Mouse (Mus musculus): Measurements from ENCODE around the gene Serbp1. TPM values are rescaled to one million over a fixed set of nuclear protein-coding genes. Genes with fewer than 3 reads are reported as not detected.
A peak's percentile ranks its signal among the peaks of the same experiment; 100 is the strongest.

The Serbp1 gene
- polyA plus RNA-seq, 1 experiment: 541 TPM

DNA sequence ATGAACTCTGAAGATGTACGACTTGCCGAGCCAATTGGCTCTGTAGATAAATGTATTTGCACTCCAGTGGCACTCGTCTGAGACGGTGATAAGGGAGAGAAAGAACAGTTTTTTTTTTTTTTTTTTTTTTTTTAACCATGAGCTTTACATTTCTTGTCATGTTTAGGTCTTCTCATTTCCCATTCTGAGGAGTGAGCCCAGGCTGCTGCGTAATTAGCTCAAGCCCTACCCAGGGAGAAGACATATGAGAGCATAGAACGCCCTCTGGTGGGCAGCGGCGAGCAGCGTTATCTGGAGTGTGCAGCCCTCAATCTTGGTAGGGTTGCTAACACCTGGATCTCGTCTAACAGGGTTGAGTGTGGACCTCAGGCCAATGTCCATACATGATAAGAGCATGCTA is 80.5 kb downstream of the Serbp1 start:
- H3ac ChIP-seq (ENCODE audit: control insufficient read depth, insufficient read length, low read depth): no peak overlapping the region
- H3K4me3 ChIP-seq (ENCODE audit: insufficient read depth, poor library complexity, severe bottlenecking): no peak overlapping the region
- no peaks in the 10 kb centered on the region for H3K79me2 ChIP-seq (ENCODE audit: control insufficient read depth, insufficient read depth)
- H3K79me3 ChIP-seq (ENCODE audit: low read depth): no peaks in the 10 kb centered on the region
- peak; percentile 40 for TF ChIP-seq CTCF (IDR thresholded peaks at IDR 0.05; ENCODE audit: control insufficient read depth, insufficient read depth, insufficient read length)
- no peak for TF ChIP-seq MAX (IDR thresholded peaks at IDR 0.05)
- no peaks in the 10 kb centered on the region for H3K36me3 ChIP-seq (ENCODE audit: control insufficient read depth, insufficient read depth)
- no peaks in the 10 kb centered on the region for H3K27me3 ChIP-seq (ENCODE audit: control insufficient read depth, insufficient read depth, insufficient read length)

DNA sequence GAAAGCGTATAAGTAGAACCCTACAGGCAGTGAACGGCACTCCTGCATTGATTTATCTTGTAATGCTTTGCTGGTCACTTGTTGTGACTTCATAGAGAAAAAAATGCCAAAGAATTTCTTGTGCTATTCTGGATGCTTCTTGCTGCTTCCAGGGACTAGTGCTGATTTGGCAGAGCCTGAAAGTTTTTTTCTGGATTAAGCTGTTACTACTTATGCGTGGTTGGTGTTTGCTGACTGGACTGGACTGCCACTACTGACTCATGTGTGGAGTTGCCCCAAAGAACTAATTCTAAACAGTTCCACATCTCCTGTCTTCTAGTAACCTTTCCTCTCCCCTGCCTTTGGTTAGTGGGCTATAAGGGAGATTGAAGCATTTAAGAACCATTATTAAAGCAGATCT is 85.8 kb downstream of the Serbp1 start:
- H3ac ChIP-seq (ENCODE audit: control insufficient read depth, insufficient read length, low read depth): no peak overlapping the region
- no peak overlapping the region for H3K4me3 ChIP-seq (ENCODE audit: insufficient read depth, poor library complexity, severe bottlenecking)
- no peaks in the 10 kb centered on the region for H3K27me3 ChIP-seq (ENCODE audit: control insufficient read depth, insufficient read depth, insufficient read length)
- H3K79me3 ChIP-seq (ENCODE audit: low read depth): no peaks in the 10 kb centered on the region
- H3K79me2 ChIP-seq (ENCODE audit: control insufficient read depth, insufficient read depth): no peaks in the 10 kb centered on the region
- TF ChIP-seq USF1 (IDR thresholded peaks at IDR 0.05; ENCODE audit: low read depth): no peak
- TF ChIP-seq MYOG (IDR thresholded peaks at IDR 0.05; ENCODE audit: control insufficient read depth, extremely low read depth, insufficient read length): no peak
- no peak for TF ChIP-seq CEBPB (IDR thresholded peaks at IDR 0.05; ENCODE audit: low read depth)
- no peak for TF ChIP-seq MYOD1 (IDR thresholded peaks at IDR 0.05; ENCODE audit: control insufficient read depth, insufficient read length, low read depth)
- TF ChIP-seq MAX (IDR thresholded peaks at IDR 0.05): no peak
- no peak for TF ChIP-seq FOSL1 (IDR thresholded peaks at IDR 0.05; ENCODE audit: insufficient read depth, low read length, poor library complexity, severe bottlenecking)
- TF ChIP-seq CTCF (IDR thresholded peaks at IDR 0.05; ENCODE audit: control insufficient read depth, insufficient read depth, insufficient read length): no peak
- no peaks in the 10 kb centered on the region for H3K36me3 ChIP-seq (ENCODE audit: control insufficient read depth, insufficient read depth)

DNA sequence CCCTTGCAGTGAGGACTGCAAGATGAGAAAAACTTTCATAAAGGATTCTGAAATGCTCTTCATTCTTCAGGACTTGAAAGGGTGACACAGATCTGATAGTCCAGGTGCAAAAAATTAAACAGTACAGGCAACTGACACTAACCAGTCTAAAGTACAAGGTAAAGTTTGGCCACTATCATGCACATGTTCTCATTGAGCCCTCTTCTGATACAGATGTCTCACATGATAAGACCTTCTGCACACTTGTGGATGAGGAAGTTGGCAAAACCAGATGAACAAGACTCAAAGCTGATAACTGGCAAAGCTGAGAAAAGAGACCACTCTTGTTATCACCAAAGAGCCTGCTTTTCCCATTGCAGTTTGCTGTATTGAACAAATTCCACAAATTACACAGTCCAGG is 100.0 kb downstream of the Serbp1 start:
- Histone ChIP-seq H3K27me3 (ENCODE audit: control insufficient read depth, insufficient read depth, insufficient read length) (no peaks in the 10 kb centered on the region), H3K36me3 (ENCODE audit: control insufficient read depth, insufficient read depth) (no peaks in the 10 kb centered on the region), H3K79me3 (ENCODE audit: low read depth) (no peaks in the 10 kb centered on the region), H3K79me2 (ENCODE audit: control insufficient read depth, insufficient read depth) (no peaks in the 10 kb centered on the region), H3ac (ENCODE audit: control insufficient read depth, insufficient read length, low read depth) (no peak overlapping the region), H3K4me3 (ENCODE audit: insufficient read depth, poor library complexity, severe bottlenecking) (no peak overlapping the region)
- no peak for TF ChIP-seq CTCF (IDR thresholded peaks at IDR 0.05; ENCODE audit: control insufficient read depth, insufficient read depth, insufficient read length)
- TF ChIP-seq USF1 (IDR thresholded peaks at IDR 0.05; ENCODE audit: low read depth): no peak
- no peak for TF ChIP-seq FOSL1 (IDR thresholded peaks at IDR 0.05; ENCODE audit: insufficient read depth, low read length, poor library complexity, severe bottlenecking)
- no peak for TF ChIP-seq MYOD1 (IDR thresholded peaks at IDR 0.05; ENCODE audit: control insufficient read depth, insufficient read length, low read depth)
- no peak for TF ChIP-seq MAX (IDR thresholded peaks at IDR 0.05)
- TF ChIP-seq CEBPB (IDR thresholded peaks at IDR 0.05; ENCODE audit: low read depth): no peak
- no peak for TF ChIP-seq MYOG (IDR thresholded peaks at IDR 0.05; ENCODE audit: control insufficient read depth, extremely low read depth, insufficient read length)

DNA sequence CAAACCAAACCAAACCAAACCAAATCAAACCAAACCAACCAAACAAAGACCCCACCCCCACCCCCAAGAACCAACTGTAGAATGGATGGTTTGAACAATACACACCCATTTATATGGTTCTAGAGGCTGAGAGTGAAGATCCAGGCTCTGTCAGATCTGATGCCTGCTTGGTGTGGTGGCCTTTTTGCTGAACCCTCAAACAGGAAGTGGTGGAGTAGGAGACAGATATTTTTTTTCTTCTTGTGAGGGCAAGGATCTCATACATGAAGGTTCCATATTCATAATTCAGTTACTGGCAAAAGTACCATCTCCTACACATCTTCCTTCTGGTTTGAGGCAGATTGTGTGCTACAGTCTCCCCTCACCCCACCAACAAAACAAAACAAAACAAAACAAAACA is 101.5 kb downstream of the Serbp1 start:
- no peaks in the 10 kb centered on the region for H3K36me3 ChIP-seq (ENCODE audit: control insufficient read depth, insufficient read depth)
- no peak overlapping the region for H3K4me3 ChIP-seq (ENCODE audit: insufficient read depth, poor library complexity, severe bottlenecking)
- H3K79me2 ChIP-seq (ENCODE audit: control insufficient read depth, insufficient read depth): no peaks in the 10 kb centered on the region
- no peaks in the 10 kb centered on the region for H3K27me3 ChIP-seq (ENCODE audit: control insufficient read depth, insufficient read depth, insufficient read length)
- no peak overlapping the region for H3ac ChIP-seq (ENCODE audit: control insufficient read depth, insufficient read length, low read depth)
- no peaks in the 10 kb centered on the region for H3K79me3 ChIP-seq (ENCODE audit: low read depth)
- TF ChIP-seq CTCF (IDR thresholded peaks at IDR 0.05; ENCODE audit: control insufficient read depth, insufficient read depth, insufficient read length): no peak
- no peak for TF ChIP-seq USF1 (IDR thresholded peaks at IDR 0.05; ENCODE audit: low read depth)
- no peak for TF ChIP-seq MAX (IDR thresholded peaks at IDR 0.05)
- TF ChIP-seq CEBPB (IDR thresholded peaks at IDR 0.05; ENCODE audit: low read depth): no peak

Other genes with a start within 250 kb of the Serbp1 start
- gene Gadd45a, start 200.7 kb upstream of the Serbp1 start, polyA plus RNA-seq (2012; fragmentation: generic; extraction: Trizol): 16.8 TPM
- gene Il12rb2, start 138.0 kb downstream of the Serbp1 start, polyA plus RNA-seq (2012; fragmentation: generic; extraction: Trizol): not detected